In the genomic region with DNA sequence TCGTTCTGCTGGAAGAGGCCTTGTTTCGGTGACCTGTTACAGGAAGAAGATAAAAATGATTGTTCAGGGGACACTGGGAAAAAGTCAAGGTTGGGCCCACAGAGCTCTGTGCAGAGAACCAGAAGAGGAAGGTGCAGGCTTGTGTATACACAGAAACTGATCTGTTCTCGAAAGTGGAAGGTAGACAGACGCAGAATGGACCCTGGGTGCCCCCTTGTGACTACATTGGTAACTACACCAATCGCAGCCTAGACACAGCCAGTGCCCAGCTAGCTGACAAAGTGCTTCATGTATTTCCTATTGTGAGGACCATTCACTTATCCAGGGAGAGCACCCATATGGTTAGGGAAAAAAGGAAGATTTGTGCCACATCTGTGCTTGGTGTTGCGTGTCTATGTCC, we compare ENCODE assay signal across 7 mouse cellular contexts. TPM values are rescaled to one million over a fixed set of nuclear protein-coding genes. Genes with fewer than 3 reads are reported as not detected.
DNase-seq lines count a peak whose midpoint lies in the region; ATAC-seq and TF ChIP-seq lines count a peak whose summit lies in the region.

No protein-coding gene starts in this region.

- H3K27me3 ChIP-seq in midbrain, embryonic 15.5 days (replicated peaks), result peaks cover 6% of the 10 kb centered on the region

- WGBS in midbrain, embryonic 15.5 days, result 31% methylated on average over 6 of the region's 6 CpGs

- peak; percentile 95 for ATAC-seq in midbrain, embryonic 15.5 days (replicated peaks)

- no peak for TF ChIP-seq POLR2A in cortical plate, adult 2 months (IDR thresholded peaks at IDR 0.05; ENCODE audit: extremely low read depth, insufficient read depth, low read length)

- no peak overlapping the region for H3K27ac ChIP-seq in cortical plate, adult 2 months (ENCODE audit: insufficient read depth, low read length)
- H3K27ac ChIP-seq in midbrain, embryonic 15.5 days, result no peak overlapping the region

- H3K36me3 ChIP-seq in midbrain, embryonic 15.5 days (replicated peaks), result no peaks in the 10 kb centered on the region

- no peak overlapping the region for H3K4me2 ChIP-seq in midbrain, embryonic 15.5 days

- H3K4me3 ChIP-seq in cortical plate, adult 2 months (ENCODE audit: insufficient read depth, low read length), result no peak overlapping the region
- H3K4me3 ChIP-seq in midbrain, embryonic 15.5 days, result no peak overlapping the region

- H3K4me1 ChIP-seq in cortical plate, adult 2 months (ENCODE audit: control insufficient read depth, insufficient read depth, low read length), result no peaks in the 10 kb centered on the region
- no peaks in the 10 kb centered on the region for H3K4me1 ChIP-seq in midbrain, embryonic 15.5 days

- peak; percentile 83 to 85 for DNase-seq in adrenal gland, adult 18-20 months (ENCODE audit: low spot score in 2 of 2)
- DNase-seq in gastrocnemius, adult 8-10 months (ENCODE audit: low spot score in 2 of 2), result peak; percentile 53 to 54
- DNase-seq in kidney, adult 18-20 months, result peak; percentile 86
- DNase-seq in left cerebral cortex, postnatal 4 days, result peak; percentile 75
- peak; percentile 48 to 83 for DNase-seq in spleen, adult 18-20 months

- no peaks in the 10 kb centered on the region for H3K9me3 ChIP-seq in midbrain, embryonic 15.5 days

- TF ChIP-seq CTCF in cortical plate, adult 2 months (IDR thresholded peaks at IDR 0.05; ENCODE audit: extremely low read depth, insufficient read depth, low read length), result peak; percentile 93

- intact Hi-C loops in left cerebral cortex, postnatal 4 days (cut with DNase I), result loop anchor here (2.0 to 10.0 kb wide), 2 partner anchors 303 to 647 kb away; no protein-coding TSS in a partner anchor

- no peak overlapping the region for H3K9ac ChIP-seq in midbrain, embryonic 15.5 days

RNA-seq across cellular contexts. Expression of gene Foxe3, which starts 21.6 kb away (rescaled TPM):
- total RNA-seq in adrenal gland, adult 18-20 months (2021), result not detected
- polyA plus RNA-seq in cortical plate, adult 2 months (2012; rRNA removed), result not detected in 2 replicates
- total RNA-seq in gastrocnemius, adult 8-10 months (2022), result not detected
- not detected for total RNA-seq in left cerebral cortex, postnatal 4 days (2021)
- 0.27 and 0.34 TPM in 2 replicates for polyA plus RNA-seq in midbrain, embryonic 15.5 days (2015; fragmentation: Nextera tagmentation; extraction: Ambion mirVana)

RNA-seq across cellular contexts. Expression of gene Foxd2, which starts 38.7 kb away (rescaled TPM):
- 1 to 10 TPM; 2.3 to 3.0 TPM for total RNA-seq in adrenal gland, adult 18-20 months (2021)
- polyA plus RNA-seq in cortical plate, adult 2 months (2012; rRNA removed), result 0.11 and 0.19 TPM in 2 replicates
- under 1 TPM in 3 of 4 experiments, not detected in 1; 0.10 to 0.29 (median 0.19) TPM for total RNA-seq in gastrocnemius, adult 8-10 months (2022)
- 1 to 10 TPM in 1 of 2 experiments, under 1 TPM in 1; 0.76 to 1.2 TPM for total RNA-seq in left cerebral cortex, postnatal 4 days (2021)
- polyA plus RNA-seq in midbrain, embryonic 15.5 days (2015; fragmentation: Nextera tagmentation; extraction: Ambion mirVana), result 0.46 and 0.88 TPM in 2 replicates

RNA-seq across cellular contexts. Expression of gene Cmpk1, which starts 39.6 kb away (rescaled TPM):
- 100 to 1,000 TPM; 110 to 127 TPM for total RNA-seq in adrenal gland, adult 18-20 months (2021)
- 47.6 and 48.4 TPM in 2 replicates for polyA plus RNA-seq in cortical plate, adult 2 months (2012; rRNA removed)
- total RNA-seq in gastrocnemius, adult 8-10 months (2022), result 10 to 100 TPM; 16.5 to 20.5 (median 18.4) TPM
- total RNA-seq in left cerebral cortex, postnatal 4 days (2021), result 100 to 1,000 TPM; 141 to 149 TPM
- 166 and 187 TPM in 2 replicates for polyA plus RNA-seq in midbrain, embryonic 15.5 days (2015; fragmentation: Nextera tagmentation; extraction: Ambion mirVana)

RNA-seq across cellular contexts. Expression of gene Stil, which starts 52.6 kb away (rescaled TPM):
- total RNA-seq in adrenal gland, adult 18-20 months (2021), result under 1 TPM; 0.30 to 0.38 TPM
- polyA plus RNA-seq in cortical plate, adult 2 months (2012; rRNA removed), result 0.36 and 0.58 TPM in 2 replicates
- total RNA-seq in gastrocnemius, adult 8-10 months (2022), result under 1 TPM in 2 of 4 experiments, not detected in 2; 0.10 to 0.18 TPM
- total RNA-seq in left cerebral cortex, postnatal 4 days (2021), result 1 to 10 TPM; 2.9 to 3.1 TPM
- polyA plus RNA-seq in midbrain, embryonic 15.5 days (2015; fragmentation: Nextera tagmentation; extraction: Ambion mirVana), result 1.8 and 2.6 TPM in 2 replicates

Comparison
In these comparisons a context has a peak if more than half of its experiments do, and no peak if none do; other contexts are left out.
1. RNA of gene Cmpk1, which starts 39.6 kb away (total RNA-seq): 141 to 149 TPM in left cerebral cortex, postnatal 4 days and 110 to 127 TPM in adrenal gland, adult 18-20 months; 16.5 to 20.5 TPM in gastrocnemius, adult 8-10 months; every median in the first group is over 4 times any median in the second.
2. Peak in every context shown above with its lines, with median percentiles within 50 percentile points of each other: DNase-seq.